Mouse (Mus musculus): ENCODE results near the gene Rdh16f2. TPM values are rescaled to one million over a fixed set of nuclear protein-coding genes. Genes with fewer than 3 reads are reported as not detected.
A peak's percentile ranks its signal among the peaks of the same experiment; 100 is the strongest.
"Not testable (repeated sequence)": the region's sequence is repeated elsewhere in the genome, so short reads cannot be mapped to it uniquely, and the experiment has no call there.

Rdh16f2 gene
- not detected for total RNA-seq (2021)
- long read RNA-seq, experiment 1, result 0 reads
- long read RNA-seq, experiment 2, result 0 reads

DNA sequence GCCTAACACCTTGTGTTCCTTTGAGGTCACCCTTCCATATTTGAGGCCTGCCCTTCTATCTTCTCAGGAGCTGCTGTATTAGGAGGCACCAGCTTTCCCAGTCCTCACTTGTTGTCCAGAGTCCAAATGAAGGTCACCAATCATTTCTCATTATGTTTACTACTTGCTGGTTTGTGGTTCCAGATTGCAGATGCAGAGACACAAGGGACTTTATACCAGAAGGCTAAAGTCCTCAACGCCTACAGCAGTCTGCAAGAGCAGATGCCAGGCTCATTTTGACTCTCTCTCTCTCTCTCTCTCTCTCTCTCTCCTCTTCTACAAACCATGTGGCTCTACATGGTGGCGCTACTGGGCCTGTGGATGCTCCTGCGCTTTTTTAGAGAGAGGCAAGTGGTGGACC lies at the start of gene Rdh16f2:
Gene Rdh16f2, plus strand, starts transcription at position 243 of the 400 bp plus-strand sequence.
- DNase-seq, result no peak

DNA sequence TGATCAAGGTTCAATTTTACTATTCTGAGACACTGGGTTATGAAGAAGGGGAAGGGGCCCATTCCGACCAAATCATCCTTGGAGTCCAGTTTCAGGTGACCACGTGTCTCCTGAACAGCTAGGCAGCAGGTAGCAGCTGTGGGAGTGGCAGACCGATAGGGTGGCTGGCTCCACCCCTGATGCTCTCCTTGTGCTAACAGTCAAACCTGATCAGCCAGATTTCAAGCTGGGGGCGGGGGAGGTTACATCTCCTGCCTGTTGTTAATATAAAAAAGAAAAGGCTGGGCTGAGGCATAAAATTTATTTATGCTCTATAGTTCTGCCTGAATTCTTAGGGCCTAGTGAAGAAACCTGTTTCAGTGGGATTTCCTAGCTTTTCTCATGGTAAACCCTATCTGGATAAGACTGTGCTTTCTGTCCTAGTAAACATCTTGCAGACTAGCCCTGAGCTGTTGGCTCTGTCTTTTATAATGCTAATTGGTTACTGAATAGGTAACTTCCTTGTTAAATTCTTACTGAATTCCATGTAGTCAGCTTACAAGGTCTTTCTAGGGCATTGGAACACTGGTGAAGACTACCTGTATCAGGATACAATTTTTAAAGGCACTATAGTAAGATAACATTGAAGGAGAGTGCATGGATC lies 48.9 kb upstream of the Rdh16f2 start:
- not testable (repeated sequence) for DNase-seq

DNA sequence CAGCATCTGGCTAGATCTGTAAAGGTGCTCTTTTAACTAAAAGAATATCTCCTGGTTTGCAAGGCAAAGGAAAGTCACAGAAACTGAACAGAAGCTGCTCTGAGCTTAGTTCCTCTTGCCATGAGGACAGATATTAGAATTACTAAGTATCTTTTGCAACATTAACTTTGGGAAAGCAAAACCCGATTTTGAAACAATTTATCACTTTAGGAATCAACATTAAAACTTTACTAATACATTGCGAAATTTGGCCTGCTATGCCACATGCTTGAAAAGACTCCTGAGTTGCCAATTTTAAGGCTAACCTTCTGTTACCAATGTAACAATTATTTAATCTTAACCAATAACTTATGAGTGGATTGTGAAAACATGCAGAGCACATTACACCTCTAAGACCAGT lies 44.5 kb upstream of the Rdh16f2 start:
- not testable (repeated sequence) for DNase-seq

DNA sequence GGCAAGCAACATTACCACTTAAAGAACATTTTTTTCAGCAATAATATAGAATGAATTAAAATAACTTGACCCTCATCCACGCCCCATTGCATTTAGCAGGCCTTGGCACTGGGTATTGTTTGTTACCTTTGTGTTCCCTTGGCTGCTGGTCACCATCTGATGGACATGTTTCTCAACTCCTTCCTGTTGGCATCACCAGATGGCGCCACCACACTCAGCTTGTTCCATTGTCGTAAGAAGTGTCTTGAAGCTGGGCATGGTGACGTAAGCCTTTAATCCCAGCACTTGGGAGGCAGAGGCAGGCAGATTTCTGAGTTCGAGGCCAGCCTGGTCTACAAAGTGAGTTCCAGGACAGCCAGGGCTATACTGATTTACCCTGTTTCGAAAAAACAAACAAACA lies 40.9 kb upstream of the Rdh16f2 start:
- DNase-seq, result peak; percentile 24 to 39

DNA sequence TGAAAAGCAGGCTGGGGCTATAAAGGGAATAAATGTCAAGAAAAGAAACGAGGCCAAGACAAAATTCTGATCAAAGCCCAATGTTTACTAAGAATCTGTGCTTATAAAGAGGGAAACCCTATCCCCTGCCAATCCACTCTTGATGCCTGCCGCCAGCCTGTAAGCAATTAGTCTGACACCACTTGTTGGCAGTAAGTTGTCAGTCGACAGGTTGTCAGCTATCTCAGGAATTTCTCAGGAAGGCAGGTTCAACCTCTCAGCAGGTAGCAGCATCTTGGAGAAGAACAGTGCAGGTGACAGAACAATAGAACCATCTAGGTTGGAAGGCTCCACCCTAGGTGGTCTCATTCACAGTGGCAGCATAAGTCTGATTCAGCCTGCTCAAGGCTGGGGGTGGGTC lies 37.2 kb upstream of the Rdh16f2 start:
- DNase-seq, result no peak

DNA sequence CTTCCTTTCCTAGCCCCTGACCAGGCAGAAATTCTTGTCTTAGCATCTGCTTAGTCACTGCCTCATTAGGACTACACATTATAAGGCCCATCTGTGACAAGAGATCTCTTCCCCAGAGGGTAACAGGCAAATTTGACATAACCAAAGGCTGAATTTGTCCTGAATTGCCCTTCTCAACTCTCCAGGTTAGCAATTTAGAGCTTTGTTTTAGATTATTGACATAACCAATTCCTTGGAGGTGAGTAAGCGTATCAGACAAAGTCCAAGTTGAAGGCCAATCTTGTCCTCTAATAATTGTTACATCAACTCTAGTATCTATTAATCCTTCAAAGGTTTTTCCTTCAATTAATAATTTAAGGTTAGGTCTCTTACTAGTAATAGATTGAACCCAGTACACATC lies 32.1 kb upstream of the Rdh16f2 start:
- not testable (repeated sequence) for DNase-seq

DNA sequence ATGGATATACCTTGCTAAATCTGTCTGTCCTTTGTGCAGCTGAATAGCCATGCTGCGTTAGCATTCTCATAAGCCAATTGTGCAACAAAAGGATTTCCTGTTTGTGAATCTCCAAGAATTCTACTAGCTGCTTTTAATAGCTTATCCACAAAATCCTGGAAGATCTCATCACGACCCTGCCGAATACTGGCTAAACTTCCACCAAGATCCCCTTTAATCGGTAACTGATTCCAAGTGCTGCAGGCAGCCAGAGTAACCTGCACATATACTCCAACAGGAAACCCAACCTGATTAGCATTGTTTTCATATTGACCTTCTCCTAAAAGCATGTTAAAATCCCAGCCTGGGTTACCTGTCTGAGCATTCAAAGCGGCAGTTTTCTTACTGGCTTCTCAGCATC lies 31.0 kb upstream of the Rdh16f2 start:
- DNase-seq, result no peak

DNA sequence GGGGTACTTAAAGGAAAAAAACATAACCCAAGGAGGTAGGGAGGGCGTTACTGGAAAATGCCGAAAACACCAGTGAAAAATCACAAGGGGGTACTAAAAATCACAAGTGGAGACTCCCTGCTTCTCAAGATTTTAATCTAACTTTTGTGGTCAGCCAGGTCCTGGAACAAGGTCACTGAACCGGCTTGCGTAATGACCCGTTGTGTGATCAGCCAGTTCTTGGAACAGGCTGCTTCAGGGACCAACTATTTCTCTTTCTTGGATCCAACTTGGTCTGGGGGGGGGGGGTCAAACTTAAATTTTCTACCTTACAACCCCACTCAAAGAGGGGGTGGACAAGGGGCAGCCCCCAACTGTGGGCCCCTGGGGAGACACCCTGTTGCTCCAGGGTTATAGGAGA lies 28.5 kb upstream of the Rdh16f2 start:
- peak; percentile 56 to 59 for DNase-seq

DNA sequence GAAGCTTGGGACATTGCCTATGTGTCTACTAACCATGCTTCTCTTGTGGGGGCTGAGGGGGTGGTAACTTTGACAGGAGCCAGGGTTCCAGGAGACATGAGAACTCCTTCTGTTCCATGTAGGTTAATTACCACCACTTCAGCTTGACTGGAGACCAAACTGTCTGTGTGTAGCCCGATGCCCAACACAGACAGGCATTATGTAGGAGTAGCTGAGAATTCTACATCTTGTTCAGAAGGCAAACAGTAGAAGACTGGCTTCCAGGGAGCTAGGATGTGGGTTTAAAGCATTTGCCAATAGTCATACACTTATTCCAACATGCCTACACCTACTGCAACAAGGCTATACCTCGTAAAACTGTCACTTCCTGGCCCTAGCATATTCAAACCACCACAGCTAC lies 27.7 kb upstream of the Rdh16f2 start:
- no peak for DNase-seq

DNA sequence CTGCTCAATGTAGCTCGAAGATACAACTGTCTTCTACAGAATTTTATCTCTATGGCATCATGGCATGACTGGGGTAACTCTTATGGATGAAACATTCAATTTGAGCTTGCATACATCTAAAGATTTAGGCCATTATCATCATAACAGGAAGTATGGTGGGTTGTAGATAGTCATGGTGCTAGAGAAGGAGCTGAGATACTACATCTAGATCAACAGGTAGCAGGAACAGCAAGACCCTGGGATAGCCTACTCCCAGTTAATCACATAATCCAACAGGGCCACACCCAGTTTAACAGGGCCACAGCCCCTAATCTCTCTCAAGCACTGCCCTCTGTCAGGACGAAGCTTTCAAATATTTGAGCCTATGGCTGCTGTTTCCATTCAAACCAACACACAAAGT lies 25.5 kb upstream of the Rdh16f2 start:
- no peak for DNase-seq

DNA sequence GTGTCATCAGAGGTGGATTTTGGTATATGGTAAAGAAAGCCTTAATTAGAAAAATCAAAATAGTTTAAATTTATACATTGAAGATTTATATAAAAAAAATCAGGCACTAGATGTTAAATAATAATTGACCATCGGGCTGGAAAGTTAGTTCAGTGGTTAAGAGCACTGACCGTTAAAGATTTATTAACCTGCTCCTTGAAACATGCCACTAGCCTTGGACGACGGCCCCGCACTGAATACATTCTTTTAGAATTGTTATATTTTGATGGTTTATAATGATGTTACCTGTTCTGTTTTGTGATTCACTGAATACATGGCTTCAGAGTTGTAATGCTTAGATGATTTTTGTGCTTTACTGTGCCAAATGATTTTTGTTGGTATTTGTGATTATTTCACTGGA lies 20.3 kb upstream of the Rdh16f2 start:
- DNase-seq, result not testable (repeated sequence)

DNA sequence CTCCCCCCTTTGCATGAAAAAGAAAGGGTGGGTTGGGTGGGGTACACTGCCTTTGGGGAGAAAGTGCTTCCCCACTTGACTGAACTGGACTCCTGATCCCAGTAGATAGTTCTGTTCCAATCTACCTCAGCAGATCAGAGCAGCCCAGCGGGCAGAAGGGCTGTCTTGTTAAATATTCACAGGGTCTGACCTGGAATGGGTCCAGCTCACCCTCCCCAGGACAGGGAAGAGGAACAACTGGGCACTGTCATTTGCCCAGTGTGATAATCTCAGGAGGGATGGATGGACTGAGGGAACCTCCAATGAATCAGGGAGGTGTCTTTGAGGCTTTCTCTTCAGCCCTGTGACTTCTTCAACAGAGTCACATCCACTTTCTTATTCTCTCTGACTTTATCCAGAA lies 18.2 kb upstream of the Rdh16f2 start:
- no peak for DNase-seq

DNA sequence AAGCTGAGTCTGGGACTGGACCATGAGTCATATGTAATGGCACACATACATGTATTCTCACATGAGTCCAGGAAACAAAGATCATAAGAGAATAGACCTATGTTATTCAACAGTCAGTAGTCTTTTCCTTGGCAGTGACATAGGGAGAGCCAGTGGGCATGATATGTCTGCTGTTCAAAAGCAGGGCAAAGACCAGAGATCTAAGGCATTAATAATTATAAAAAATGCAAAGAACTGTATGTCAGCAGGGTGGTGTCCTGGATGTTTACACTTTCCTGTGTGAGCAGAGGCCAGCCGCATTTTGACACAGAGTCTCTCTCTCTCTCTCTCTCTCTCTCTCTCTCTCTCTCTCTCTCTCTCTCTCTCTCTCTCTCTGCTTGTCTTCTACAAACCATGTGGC lies 16.6 kb upstream of the Rdh16f2 start, which contains the start of gene Rdh19:
Gene Rdh19, plus strand, starts transcription at position 301 of the 400 bp plus-strand sequence.
- DNase-seq, result no peak

DNA sequence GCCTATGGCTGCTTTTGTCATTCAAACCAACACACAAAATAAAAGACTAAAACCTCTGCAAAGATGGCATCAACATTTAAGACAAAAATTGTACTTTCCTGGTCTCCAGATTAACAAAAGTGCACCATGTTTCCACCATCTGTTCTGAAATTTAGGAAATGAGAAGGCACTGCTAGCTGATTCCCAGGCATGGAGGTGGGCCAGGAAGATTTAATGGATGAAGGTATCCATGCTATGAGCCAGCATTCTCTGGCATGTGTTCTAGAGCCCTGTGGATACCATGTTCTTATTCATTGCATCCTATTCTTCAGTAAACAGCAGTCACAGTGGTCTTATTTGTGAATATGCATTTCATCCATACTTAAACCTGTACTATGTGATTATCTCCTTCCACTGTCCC lies 9.9 kb upstream of the Rdh16f2 start:
- no peak for DNase-seq

DNA sequence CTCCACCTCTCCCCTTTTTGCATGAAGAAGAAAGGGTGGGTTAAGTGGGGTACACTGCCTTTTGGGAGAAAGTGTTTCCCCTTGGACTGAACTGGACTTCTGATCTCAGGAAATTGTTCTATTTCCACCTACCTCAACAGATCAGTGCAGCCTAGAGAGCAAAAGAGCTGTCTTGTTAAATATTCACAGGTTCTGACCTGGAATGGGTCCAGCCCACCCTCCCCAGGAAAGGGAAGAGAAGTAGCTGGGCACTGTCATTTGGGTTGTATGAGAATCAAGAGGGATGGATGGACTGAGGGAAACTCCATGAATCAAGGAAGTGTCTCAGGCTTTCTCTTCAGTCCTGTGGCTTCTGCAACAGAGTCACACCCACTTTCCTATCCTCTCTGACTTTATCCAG lies 1.3 kb upstream of the Rdh16f2 start:
- no peak for DNase-seq

DNA sequence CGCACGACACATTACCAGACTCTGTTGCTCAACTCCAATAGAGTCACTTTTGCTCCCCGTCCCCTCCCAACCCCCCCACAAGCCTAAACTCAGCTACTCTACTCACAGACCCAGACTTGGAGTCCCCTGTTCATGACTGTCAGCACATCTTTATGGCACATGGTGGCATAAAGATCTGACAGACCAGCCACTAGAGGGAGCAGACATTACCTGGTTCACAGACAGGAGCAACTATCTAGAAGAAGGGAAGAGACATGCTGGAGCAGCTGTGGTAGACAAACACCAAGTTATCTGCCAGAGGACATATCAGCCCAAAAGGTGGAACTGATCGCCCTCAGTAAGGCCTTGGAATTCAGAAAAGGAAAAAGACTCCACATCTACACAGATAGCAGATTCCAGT lies 6.2 kb downstream of the Rdh16f2 start:
- DNase-seq, result peak; percentile 24 to 53

DNA sequence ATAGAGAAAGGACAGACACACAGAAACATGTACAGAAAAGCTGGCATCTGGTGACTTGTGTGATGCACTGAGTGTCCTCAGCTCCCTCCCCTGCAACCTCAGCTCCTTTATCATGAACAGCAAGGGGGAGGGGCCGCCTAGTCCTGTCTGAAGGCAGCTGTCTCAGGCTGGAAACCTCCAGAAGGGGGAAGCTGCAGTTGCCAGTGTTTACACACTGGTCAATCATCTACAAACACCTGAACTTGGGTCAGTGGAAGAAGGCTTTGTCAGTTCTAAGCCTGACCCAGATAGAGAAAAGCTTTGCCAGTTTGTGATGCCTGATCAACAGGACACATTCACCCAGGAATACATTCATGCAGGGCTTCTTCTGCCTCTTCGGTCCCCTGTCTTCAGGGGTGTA lies 11.4 kb downstream of the Rdh16f2 start:
- peak in 1 of 2 experiments; percentile 16 for DNase-seq

DNA sequence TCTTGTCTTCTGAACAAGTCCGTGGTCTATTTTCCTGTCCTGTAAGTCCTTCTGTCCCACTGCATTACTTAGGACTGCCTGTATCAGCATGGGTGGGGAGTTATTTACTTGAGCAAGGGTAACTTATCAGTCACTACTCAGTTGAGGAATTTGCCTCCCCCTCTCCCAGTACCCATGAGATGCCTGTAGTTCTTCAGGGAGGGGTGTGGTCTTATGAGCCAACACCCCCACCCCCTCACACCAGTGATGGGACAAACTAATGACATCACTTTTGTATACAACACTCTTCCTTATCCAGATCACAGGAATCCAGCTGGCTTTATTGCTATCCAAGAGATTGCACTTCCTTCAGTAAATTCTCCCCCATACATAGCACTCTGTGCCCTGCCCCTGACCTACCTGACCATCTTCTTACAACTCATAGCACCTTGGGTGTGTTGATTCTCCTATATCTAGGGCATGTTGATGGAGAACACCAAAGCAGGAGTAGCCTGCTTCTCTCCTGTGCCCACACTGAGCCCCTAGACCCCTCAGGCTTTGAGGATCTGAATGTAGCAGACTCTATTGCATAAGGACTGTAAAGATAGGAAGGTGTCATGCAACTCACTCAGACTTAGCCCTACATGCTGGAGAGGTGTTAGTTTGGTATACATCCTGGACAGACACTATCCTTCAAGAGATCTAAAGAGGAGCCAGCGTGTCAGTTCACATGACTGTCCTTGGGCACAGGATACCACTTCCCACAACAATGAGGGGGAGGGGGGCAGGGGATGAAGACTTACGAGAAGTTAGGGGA lies 12.2 kb downstream of the Rdh16f2 start:
- DNase-seq, result no peak

DNA sequence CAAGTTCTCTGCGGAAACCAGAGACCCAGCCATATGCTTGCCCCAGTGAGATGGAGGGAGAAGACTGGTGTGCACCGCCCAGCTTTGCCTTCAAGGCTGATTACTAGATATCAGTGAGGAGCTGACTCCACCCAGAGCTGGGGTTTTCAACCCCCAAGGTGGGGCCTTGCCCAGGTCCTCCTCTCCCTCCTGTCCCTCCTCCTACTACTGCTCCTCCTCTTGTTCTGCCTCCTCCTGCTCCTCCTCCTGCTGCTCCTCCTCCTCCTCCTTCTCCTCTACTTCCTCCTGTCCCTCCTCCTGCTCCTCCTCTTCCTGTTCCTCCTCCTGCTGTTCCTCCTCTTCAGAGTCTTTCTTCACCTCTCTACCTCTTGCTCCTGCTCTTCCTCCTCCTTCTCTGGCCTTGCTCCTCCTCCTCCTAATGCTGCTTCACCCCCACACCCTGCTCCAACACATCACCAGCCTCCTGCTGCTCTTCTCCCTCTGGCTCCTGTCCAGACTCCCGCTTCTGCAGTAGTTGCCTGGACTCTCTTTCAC lies 12.9 kb downstream of the Rdh16f2 start:
- peak in 1 of 2 experiments; percentile 8 for DNase-seq

DNA sequence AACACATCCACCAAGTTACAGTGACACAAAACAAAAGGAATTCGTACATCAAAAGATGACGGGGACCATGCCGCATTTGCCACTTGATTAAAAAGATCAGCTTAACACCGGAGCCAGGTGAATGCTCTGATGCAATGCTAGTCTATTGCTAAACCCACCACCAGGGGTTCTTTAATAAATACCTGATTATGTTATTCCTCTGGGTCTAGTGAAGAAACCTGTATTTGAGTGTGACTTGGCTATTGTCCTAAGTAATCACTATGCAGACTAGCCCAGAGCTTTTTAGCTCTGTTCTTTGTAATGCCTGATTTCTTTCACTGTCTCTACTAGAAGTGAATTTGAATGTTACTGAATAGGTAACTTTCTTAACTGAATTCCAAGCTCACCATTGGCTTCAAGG lies 14.8 kb downstream of the Rdh16f2 start:
- DNase-seq, result no peak

DNA sequence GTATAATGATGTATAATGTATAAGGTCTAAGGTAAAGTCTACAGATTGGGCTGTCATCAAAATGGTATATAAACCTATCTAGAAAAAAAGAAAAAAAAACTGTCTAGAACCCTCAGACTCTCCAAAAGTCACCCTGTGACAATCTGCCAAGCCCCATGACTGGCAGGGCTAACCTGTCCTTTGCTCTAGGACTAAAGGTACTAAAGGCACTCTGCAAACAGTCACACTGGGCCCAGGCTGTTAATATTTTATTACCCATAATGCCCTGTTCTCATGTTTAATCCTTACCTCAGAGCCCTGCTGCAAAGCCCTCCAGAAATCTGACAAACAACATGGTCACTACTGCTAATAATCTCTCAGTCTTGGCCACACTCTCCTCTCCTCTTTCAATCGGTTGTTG lies 20.3 kb downstream of the Rdh16f2 start:
- no peak for DNase-seq

DNA sequence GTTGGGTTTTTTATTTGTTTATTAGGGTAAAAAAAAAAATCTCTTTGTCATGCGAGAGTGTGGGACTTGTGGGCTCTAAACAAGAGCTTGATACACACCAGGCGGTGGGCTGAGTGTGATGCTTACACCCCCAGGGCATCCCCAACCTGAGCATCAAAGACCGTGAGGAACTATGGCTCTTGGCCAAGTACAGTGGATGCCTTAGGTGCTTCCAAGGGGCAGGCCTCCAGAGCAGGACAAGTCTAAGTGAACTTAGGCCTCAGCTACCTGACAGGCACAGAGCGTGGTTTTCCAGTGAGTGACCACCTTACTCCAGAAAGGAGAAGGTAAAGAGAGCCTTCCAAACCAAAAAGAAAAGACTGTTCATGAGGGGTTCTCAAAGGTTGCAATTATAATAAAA lies 20.7 kb downstream of the Rdh16f2 start:
- no peak for DNase-seq

DNA sequence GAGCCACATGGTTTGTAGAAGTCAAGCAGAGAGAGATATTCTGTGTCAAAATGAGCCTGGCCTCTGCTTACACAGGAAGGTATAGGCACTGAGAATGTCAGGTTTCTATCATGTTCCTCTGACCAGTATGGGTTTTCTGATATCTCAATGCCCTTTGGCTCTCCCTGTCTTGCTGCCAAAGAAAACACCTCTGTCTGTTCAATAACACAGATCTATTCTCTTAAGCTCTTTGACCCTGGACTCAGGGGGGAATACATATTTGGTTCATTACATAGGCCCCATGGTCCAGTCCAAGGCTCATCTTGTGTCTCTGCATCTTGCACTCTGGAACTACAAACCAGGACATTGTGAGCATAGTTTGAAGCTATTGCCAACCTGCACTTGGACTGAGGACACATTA lies 22.3 kb downstream of the Rdh16f2 start, which contains the start of gene Rdh7:
Gene Rdh7, minus strand, starts transcription at position 213 of the 400 bp plus-strand sequence.
- DNase-seq, result no peak

Measured in adrenal gland, postnatal 36 days (tissue).